Mouse (Mus musculus): ENCODE measurements around the gene Pycard. TPM values are rescaled to one million over a fixed set of nuclear protein-coding genes. Genes with fewer than 3 reads are reported as not detected.
"Not testable (repeated sequence)": the region's sequence is repeated elsewhere in the genome, so short reads cannot be mapped to it uniquely, and the experiment has no call there.

Pycard gene
- 4.4 and 7.5 TPM in 2 replicates for polyA plus RNA-seq (2014; fragmentation: Nextera tagmentation; extraction: Ambion mirVana)

- Histone ChIP-seq H3K4me2 (ENCODE audit: low read length) (no peak within 1 kb of the TSS), H3K4me3 (replicated peaks; ENCODE audit: low read depth, low read length) (no peak within 1 kb of the TSS), H3K36me3 (ENCODE audit: control insufficient read depth, insufficient read depth, low read length) (peaks cover 22% of the 10 kb centered on the region), H3K27me3 (ENCODE audit: control insufficient read depth, insufficient read depth, low read length) (no peaks in the 10 kb centered on the region), H3K27ac (replicated peaks; ENCODE audit: low read depth, low read length) (no peak within 1 kb of the TSS), H3K4me1 (ENCODE audit: control insufficient read depth, insufficient read depth, low read length) (no peaks in the 10 kb centered on the region), H3K9ac (replicated peaks; ENCODE audit: low read length) (no peak within 1 kb of the TSS), H3K9me3 (ENCODE audit: control insufficient read depth, low read length) (no peaks in the 10 kb centered on the region)
- DNase-seq (no peak), ATAC-seq (ENCODE audit: low FRiP score, low TSS enrichment) (no peak)
- WGBS: 22% methylated on average over 18 of the region's 18 CpGs
Measured at GRCm38 (mm10) chr7:127993341-127993977, at the start of gene Pycard. Gene Pycard, minus strand, starts transcription at chr7:127993867.

GRCm38 (mm10) chr7:128042161-128042820 is 48.6 kb upstream of the Pycard start:
- H3K9me3 ChIP-seq (ENCODE audit: control insufficient read depth, low read length); H3K4me3 ChIP-seq (replicated peaks; ENCODE audit: low read depth, low read length); DNase-seq; H3K9ac ChIP-seq (replicated peaks; ENCODE audit: low read length); H3K4me1 ChIP-seq (ENCODE audit: control insufficient read depth, insufficient read depth, low read length); H3K4me2 ChIP-seq (ENCODE audit: low read length); H3K27me3 ChIP-seq (ENCODE audit: control insufficient read depth, insufficient read depth, low read length); ATAC-seq (ENCODE audit: low FRiP score, low TSS enrichment); H3K36me3 ChIP-seq (ENCODE audit: control insufficient read depth, insufficient read depth, low read length); H3K27ac ChIP-seq (replicated peaks; ENCODE audit: low read depth, low read length): not testable (repeated sequence)
- 86% methylated on average over 15 of the region's 15 CpGs for WGBS

- H3K27me3 ChIP-seq (ENCODE audit: control insufficient read depth, insufficient read depth, low read length): no peaks in the 10 kb centered on the region
- 96% methylated on average over 4 of the region's 4 CpGs for WGBS
Measured at GRCm38 (mm10) chr7:128033616-128034015, 39.9 kb upstream of the Pycard start.

GRCm38 (mm10) chr7:128032989-128033293 is 39.3 kb upstream of the Pycard start:
- Histone ChIP-seq H3K4me1 (ENCODE audit: control insufficient read depth, insufficient read depth, low read length) (no peaks in the 10 kb centered on the region), H3K9me3 (ENCODE audit: control insufficient read depth, low read length) (no peaks in the 10 kb centered on the region), H3K27ac (replicated peaks; ENCODE audit: low read depth, low read length) (no peak overlapping the region), H3K36me3 (ENCODE audit: control insufficient read depth, insufficient read depth, low read length) (no peaks in the 10 kb centered on the region), H3K9ac (replicated peaks; ENCODE audit: low read length) (no peak overlapping the region), H3K27me3 (ENCODE audit: control insufficient read depth, insufficient read depth, low read length) (no peaks in the 10 kb centered on the region), H3K4me2 (ENCODE audit: low read length) (no peak overlapping the region), H3K4me3 (replicated peaks; ENCODE audit: low read depth, low read length) (no peak overlapping the region)
- no peak for ATAC-seq (ENCODE audit: low FRiP score, low TSS enrichment)
- WGBS: 97% methylated on average over 3 of the region's 3 CpGs
- DNase-seq: no peak

More at GRCm38 (mm10) chr7:128033616-128034015, 39.9 kb upstream of the Pycard start:
- Histone ChIP-seq H3K4me2 (ENCODE audit: low read length) (no peak overlapping the region), H3K27ac (replicated peaks; ENCODE audit: low read depth, low read length) (no peak overlapping the region), H3K36me3 (ENCODE audit: control insufficient read depth, insufficient read depth, low read length) (no peaks in the 10 kb centered on the region), H3K9ac (replicated peaks; ENCODE audit: low read length) (no peak overlapping the region), H3K9me3 (ENCODE audit: control insufficient read depth, low read length) (no peaks in the 10 kb centered on the region), H3K4me3 (replicated peaks; ENCODE audit: low read depth, low read length) (no peak overlapping the region), H3K4me1 (ENCODE audit: control insufficient read depth, insufficient read depth, low read length) (no peaks in the 10 kb centered on the region)
- ATAC-seq (ENCODE audit: low FRiP score, low TSS enrichment) (no peak), DNase-seq (no peak)

- Histone ChIP-seq H3K27me3 (ENCODE audit: control insufficient read depth, insufficient read depth, low read length) (no peaks in the 10 kb centered on the region), H3K27ac (replicated peaks; ENCODE audit: low read depth, low read length) (no peak overlapping the region), H3K4me1 (ENCODE audit: control insufficient read depth, insufficient read depth, low read length) (no peaks in the 10 kb centered on the region), H3K4me2 (ENCODE audit: low read length) (no peak overlapping the region), H3K9ac (replicated peaks; ENCODE audit: low read length) (no peak overlapping the region), H3K36me3 (ENCODE audit: control insufficient read depth, insufficient read depth, low read length) (no peaks in the 10 kb centered on the region), H3K9me3 (ENCODE audit: control insufficient read depth, low read length) (no peaks in the 10 kb centered on the region), H3K4me3 (replicated peaks; ENCODE audit: low read depth, low read length) (no peak overlapping the region)
- ATAC-seq (ENCODE audit: low FRiP score, low TSS enrichment): no peak
- no peak for DNase-seq
- WGBS: 87% methylated on average over 5 of the region's 5 CpGs
Measured at GRCm38 (mm10) chr7:128032290-128032988, 38.8 kb upstream of the Pycard start.

GRCm38 (mm10) chr7:128031403-128031976 is 37.8 kb upstream of the Pycard start:
- Histone ChIP-seq H3K9ac (replicated peaks; ENCODE audit: low read length) (no peak overlapping the region), H3K27ac (replicated peaks; ENCODE audit: low read depth, low read length) (no peak overlapping the region), H3K4me1 (ENCODE audit: control insufficient read depth, insufficient read depth, low read length) (no peaks in the 10 kb centered on the region), H3K4me3 (replicated peaks; ENCODE audit: low read depth, low read length) (no peak overlapping the region), H3K9me3 (ENCODE audit: control insufficient read depth, low read length) (no peaks in the 10 kb centered on the region), H3K27me3 (ENCODE audit: control insufficient read depth, insufficient read depth, low read length) (no peaks in the 10 kb centered on the region), H3K36me3 (ENCODE audit: control insufficient read depth, insufficient read depth, low read length) (no peaks in the 10 kb centered on the region), H3K4me2 (ENCODE audit: low read length) (no peak overlapping the region)
- DNase-seq (peak; percentile 72), ATAC-seq (ENCODE audit: low FRiP score, low TSS enrichment) (no peak)
- 40% methylated on average over 9 of the region's 9 CpGs for WGBS

- ATAC-seq (ENCODE audit: low FRiP score, low TSS enrichment) (no peak), DNase-seq (no peak)
- no peaks in the 10 kb centered on the region for H3K27me3 ChIP-seq (ENCODE audit: control insufficient read depth, insufficient read depth, low read length)
- no peaks in the 10 kb centered on the region for H3K4me1 ChIP-seq (ENCODE audit: control insufficient read depth, insufficient read depth, low read length)
- H3K9me3 ChIP-seq (ENCODE audit: control insufficient read depth, low read length): no peaks in the 10 kb centered on the region
- H3K36me3 ChIP-seq (ENCODE audit: control insufficient read depth, insufficient read depth, low read length): no peaks in the 10 kb centered on the region
- H3K4me3 ChIP-seq (replicated peaks; ENCODE audit: low read depth, low read length): no peak overlapping the region
- WGBS: 80% methylated on average over 4 of the region's 4 CpGs
- H3K27ac ChIP-seq (replicated peaks; ENCODE audit: low read depth, low read length): no peak overlapping the region
- H3K9ac ChIP-seq (replicated peaks; ENCODE audit: low read length): no peak overlapping the region
- H3K4me2 ChIP-seq (ENCODE audit: low read length): no peak overlapping the region
Measured at GRCm38 (mm10) chr7:128025381-128025780, 31.7 kb upstream of the Pycard start.

- WGBS: 87% methylated on average over 4 of the region's 4 CpGs
- DNase-seq: no peak
Measured at GRCm38 (mm10) chr7:128024932-128025331, 31.3 kb upstream of the Pycard start.

More at GRCm38 (mm10) chr7:128024932-128025331, 31.3 kb upstream of the Pycard start:
- H3K4me1 ChIP-seq (ENCODE audit: control insufficient read depth, insufficient read depth, low read length): no peaks in the 10 kb centered on the region
- no peak for ATAC-seq (ENCODE audit: low FRiP score, low TSS enrichment)
- H3K27me3 ChIP-seq (ENCODE audit: control insufficient read depth, insufficient read depth, low read length): no peaks in the 10 kb centered on the region
- H3K36me3 ChIP-seq (ENCODE audit: control insufficient read depth, insufficient read depth, low read length): no peaks in the 10 kb centered on the region
- no peaks in the 10 kb centered on the region for H3K9me3 ChIP-seq (ENCODE audit: control insufficient read depth, low read length)
- H3K9ac ChIP-seq (replicated peaks; ENCODE audit: low read length): no peak overlapping the region
- no peak overlapping the region for H3K4me2 ChIP-seq (ENCODE audit: low read length)
- no peak overlapping the region for H3K4me3 ChIP-seq (replicated peaks; ENCODE audit: low read depth, low read length)
- H3K27ac ChIP-seq (replicated peaks; ENCODE audit: low read depth, low read length): no peak overlapping the region
